Mouse (Mus musculus) olfactory bulb, adult 2 months (tissue): ENCODE results near the gene Klhl29.

Experiments used
- CTCF ChIP-seq: fragments of 200-500 bp; IDR thresholded peaks from 2 replicates; pipeline ENCODE4 v1.5.1; 2012; ENCODE audit warnings: low read depth, mild to moderate bottlenecking, low read length, moderate library complexity; ENCODE audit not compliant: insufficient read depth
- POLR2A ChIP-seq: fragments of 200-500 bp; IDR thresholded peaks from 2 replicates; pipeline ENCODE4 v1.6.1; 2012; ENCODE audit warnings: mild to moderate bottlenecking, low read depth, low read length, moderate library complexity; ENCODE audit not compliant: insufficient read depth

GRCm38 (mm10) chr12:5191206-5191605, 184.3 kb downstream of the Klhl29 start:
- no peak for TF ChIP-seq CTCF
- TF ChIP-seq POLR2A: no peak
